Mouse (Mus musculus): ENCODE results near the gene Adnp.

Gene Adnp

GRCm38 (mm10) chr2:168205681-168206631 lies 956 bp downstream of the Adnp start:
- DNase-seq (ENCODE audit: low spot score in 2 of 2) = peak; percentile 51 to 53

GRCm38 (mm10) chr2:168205265-168205664 lies 1.6 kb downstream of the Adnp start:
- DNase-seq (ENCODE audit: low spot score in 2 of 2) = peak; percentile 94 to 95

GRCm38 (mm10) chr2:168204476-168204999 lies 2.4 kb downstream of the Adnp start:
- DNase-seq (ENCODE audit: low spot score in 2 of 2) = no peak

GRCm38 (mm10) chr2:168200014-168200691 lies 6.8 kb downstream of the Adnp start:
- no peak for DNase-seq (ENCODE audit: low spot score in 2 of 2)

GRCm38 (mm10) chr2:168199476-168199875 lies 7.4 kb downstream of the Adnp start:
- DNase-seq (ENCODE audit: low spot score in 2 of 2) = no peak

GRCm38 (mm10) chr2:168198421-168198820 lies 8.5 kb downstream of the Adnp start:
- DNase-seq (ENCODE audit: low spot score in 2 of 2) = no peak

GRCm38 (mm10) chr2:168195721-168196120 lies 11.2 kb downstream of the Adnp start:
- DNase-seq (ENCODE audit: low spot score in 2 of 2) = no peak

- no peak for DNase-seq (ENCODE audit: low spot score in 2 of 2)
Measured at GRCm38 (mm10) chr2:168193685-168194084, 13.2 kb downstream of the Adnp start.

- no peak for DNase-seq (ENCODE audit: low spot score in 2 of 2)
Measured at GRCm38 (mm10) chr2:168191856-168192255, 15.1 kb downstream of the Adnp start.

- no peak for DNase-seq (ENCODE audit: low spot score in 2 of 2)
Measured at GRCm38 (mm10) chr2:168175946-168176345, 31.0 kb downstream of the Adnp start.

GRCm38 (mm10) chr2:168170167-168170685 lies 36.7 kb downstream of the Adnp start:
- peak in 1 of 2 experiments; percentile 56 for DNase-seq (ENCODE audit: low spot score in 2 of 2)

GRCm38 (mm10) chr2:168169800-168170113 lies 37.2 kb downstream of the Adnp start:
- DNase-seq (ENCODE audit: low spot score in 2 of 2) = no peak

- DNase-seq (ENCODE audit: low spot score in 2 of 2) = no peak
Measured at GRCm38 (mm10) chr2:168168892-168169799, 37.8 kb downstream of the Adnp start.

- DNase-seq (ENCODE audit: low spot score in 2 of 2) = no peak
Measured at GRCm38 (mm10) chr2:168167781-168168180, 39.1 kb downstream of the Adnp start.

- no peak for DNase-seq (ENCODE audit: low spot score in 2 of 2)
Measured at GRCm38 (mm10) chr2:168166750-168167460, 40.0 kb downstream of the Adnp start.

GRCm38 (mm10) chr2:168161978-168162377 lies 44.9 kb downstream of the Adnp start:
- no peak for DNase-seq (ENCODE audit: low spot score in 2 of 2)

GRCm38 (mm10) chr2:168161514-168161971 lies 45.4 kb downstream of the Adnp start:
- no peak for DNase-seq (ENCODE audit: low spot score in 2 of 2)

GRCm38 (mm10) chr2:168160370-168160930 lies 46.5 kb downstream of the Adnp start:
- no peak for DNase-seq (ENCODE audit: low spot score in 2 of 2)

GRCm38 (mm10) chr2:168158911-168159711 lies 47.8 kb downstream of the Adnp start:
- peak in 1 of 2 experiments; percentile 50 for DNase-seq (ENCODE audit: low spot score in 2 of 2)
